Mouse (Mus musculus) ES-E14 (cell line): ENCODE measurements at regions not wholly inside any gene's neighbourhood (a gene's known extent, or its start where the extent isn't known, plus 50 kb on each side); places are given as distances from the start of the nearest gene placed in this dataset.

Source experiments
- HCFC1 ChIP-seq: IDR thresholded peaks from 2 replicates; pipeline ENCODE4 v1.6.1; 2012; ENCODE audit warnings: low read length, inconsistent platforms, borderline replicate concordance; ENCODE audit not compliant: insufficient read depth
- MAFK ChIP-seq: IDR thresholded peaks from 2 replicates; pipeline ENCODE4 v1.6.1; 2014; ENCODE audit warnings: mild to moderate bottlenecking, low read depth, low read length, inconsistent platforms; ENCODE audit not compliant: insufficient read depth
- ZC3H11A ChIP-seq: IDR thresholded peaks from 2 replicates; pipeline ENCODE4 v1.6.1; 2012; ENCODE audit warnings: low read depth, mild to moderate bottlenecking, inconsistent platforms, low read length, borderline replicate concordance
- ZNF384 ChIP-seq: IDR thresholded peaks from 2 replicates; pipeline ENCODE4 v1.6.1; 2012; ENCODE audit warnings: low read depth, low read length, inconsistent platforms

GRCm38 (mm10) chr8:86415208-86415607, 165.3 kb downstream of the Abcc12 start:
- TF ChIP-seq MAFK: no peak
- TF ChIP-seq HCFC1: no peak
- TF ChIP-seq ZC3H11A: no peak
- no peak for TF ChIP-seq ZNF384
